Mouse (Mus musculus) 3T3-L1 (cell line): ENCODE results near the gene Naip1.
A peak's percentile ranks its signal among the peaks of the same experiment; 100 is the strongest.
"Not testable (repeated sequence)": the region's sequence is repeated elsewhere in the genome, so short reads cannot be mapped to it uniquely, and the experiment has no call there.

Source experiments
- DNase-seq: peaks from one replicate; pipeline ENCODE4 v3.0.0-alpha.2; 2015; ENCODE audit warnings: low read depth, low spot score

Naip1 gene

GRCm38 (mm10) chr13:100402930-100403637, 49.6 kb downstream of the Naip1 start:
- DNase-seq: not testable (repeated sequence)

- DNase-seq: not testable (repeated sequence)
Measured at GRCm38 (mm10) chr13:100391021-100391420, 61.6 kb downstream of the Naip1 start.

GRCm38 (mm10) chr13:100370536-100370935, 82.1 kb downstream of the Naip1 start:
- peak; percentile 1 for DNase-seq
